Mouse (Mus musculus) liver, embryonic 12.5 days (tissue): ENCODE results near the gene Nutm2. TPM values are rescaled to one million over a fixed set of nuclear protein-coding genes. Genes with fewer than 3 reads are reported as not detected.
"Not testable (repeated sequence)": the region's sequence is repeated elsewhere in the genome, so short reads cannot be mapped to it uniquely, and the experiment has no call there.

Experiments used
- ATAC-seq: fragments of 200-750 bp; cut with Nextera tagmentation; 2 replicates; pipeline ENCODE4 v1.8.0; 2017; ENCODE audit warnings: moderate number of reproducible peaks, mild to moderate bottlenecking, moderate library complexity
- H3K27ac ChIP-seq: fragments of 300-500 bp; sonication (generic); 2 replicates; pipeline ENCODE4 v1.5.1; 2016; ENCODE audit warnings: mild to moderate bottlenecking
- H3K27me3 ChIP-seq: fragments of 300-500 bp; sonication (generic); replicated peaks from 2 replicates; pipeline ENCODE4 v1.6.1; 2016; ENCODE audit warnings: mild to moderate bottlenecking, moderate library complexity
- H3K36me3 ChIP-seq: fragments of 300-500 bp; sonication (generic); 2 replicates; pipeline ENCODE4 v1.6.1; 2016; ENCODE audit warnings: mild to moderate bottlenecking, moderate library complexity
- H3K4me1 ChIP-seq: fragments of 300-500 bp; sonication (generic); 2 replicates; pipeline ENCODE4 v1.6.1; 2016
- H3K4me2 ChIP-seq: fragments of 300-500 bp; sonication (generic); 2 replicates; pipeline ENCODE4 v1.6.1; 2016; ENCODE audit warnings: mild to moderate bottlenecking, moderate library complexity
- H3K4me3 ChIP-seq: fragments of 300-500 bp; sonication (generic); 2 replicates; pipeline ENCODE4 v1.5.1; 2016; ENCODE audit warnings: mild to moderate bottlenecking, moderate library complexity
- H3K9ac ChIP-seq: fragments of 300-500 bp; sonication (generic); 2 replicates; pipeline ENCODE4 v1.6.1; 2016; ENCODE audit warnings: mild to moderate bottlenecking, moderate library complexity
- H3K9me3 ChIP-seq: fragments of 300-500 bp; sonication (generic); replicated peaks from 2 replicates; pipeline ENCODE4 v1.6.1; 2016; ENCODE audit warnings: mild to moderate bottlenecking, moderate library complexity
- WGBS: fragments of 180-500 bp; shearing (Covaris S2); methylation state at CpG from one replicate; pipeline ENCODE4 v1.1.7; 2016; ENCODE audit not compliant: insufficient replicate concordance; 5-methylcytosine and 5-hydroxymethylcytosine counted together
- polyA plus RNA-seq: library from polyadenylated mRNA; unstranded; fragments of >200 nt; fragmentation: Nextera tagmentation; extraction: Ambion mirVana; gene quantifications from 2 replicates; pipeline ENCODE4 v1.2.1, GENCODE M21; 2016

The Nutm2 gene
- polyA plus RNA-seq, 1 experiment from 2014 or later: not detected

DNA sequence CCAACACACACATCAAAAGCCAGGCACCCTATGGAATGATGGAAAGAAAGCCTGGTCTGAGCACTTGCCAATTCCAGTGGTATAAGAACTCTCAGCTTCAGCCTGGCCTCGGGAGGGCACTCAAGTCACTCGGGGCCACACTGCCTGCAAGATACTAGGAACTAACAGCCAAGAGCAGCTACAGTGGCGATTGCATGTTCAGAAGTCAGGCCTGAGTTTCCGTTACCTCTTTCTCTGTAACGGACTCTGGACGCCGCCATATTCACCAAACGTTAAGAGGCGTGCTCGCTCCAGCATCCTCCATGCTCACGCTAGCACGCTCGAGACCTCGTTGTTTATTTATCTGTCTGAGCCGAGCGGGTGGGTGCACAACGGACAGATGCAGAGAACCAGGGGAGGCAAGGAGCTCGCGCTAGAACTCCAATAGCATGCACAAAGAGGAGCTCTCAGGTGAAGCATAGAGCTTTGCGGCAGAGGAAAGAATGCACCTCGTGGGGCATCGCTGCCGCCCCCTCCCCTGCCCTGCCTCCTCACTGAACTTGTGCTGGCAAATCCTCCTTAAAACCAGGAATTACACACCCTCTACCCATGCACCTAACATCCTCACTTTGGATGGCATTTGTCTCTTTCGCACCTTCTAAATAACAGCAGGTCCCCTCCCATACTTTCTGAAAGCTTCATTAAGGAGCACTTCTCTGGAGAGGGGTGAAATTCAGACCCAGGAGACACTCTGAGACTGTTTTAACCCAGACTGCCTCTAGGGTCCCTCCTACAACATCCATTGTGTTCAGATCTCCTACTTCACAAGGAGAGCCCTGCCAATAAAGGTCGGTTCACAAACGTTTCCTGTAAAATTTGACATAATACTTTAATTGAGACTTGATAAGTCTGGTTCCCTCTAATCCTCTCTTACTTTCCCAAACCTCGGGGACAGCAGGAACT, 2.2 kb upstream of the Nutm2 start:
- H3K4me2 ChIP-seq: peak overlapping the region; percentile 34
- H3K9ac ChIP-seq: no peak overlapping the region
- no peaks in the 10 kb centered on the region for H3K36me3 ChIP-seq
- H3K27me3 ChIP-seq: no peaks in the 10 kb centered on the region
- peak overlapping the region; percentile 2; the same call in 1 of the 2 replicates for H3K4me3 ChIP-seq
- no peaks in the 10 kb centered on the region for H3K4me1 ChIP-seq
- no peak for ATAC-seq
- H3K9me3 ChIP-seq: 0 out of 2 replicates have a peak, but pooled peaks cover 4% of the 10 kb centered on the region
- WGBS: 24% methylated on average over 27 of the region's 27 CpGs
- H3K27ac ChIP-seq: no peak overlapping the region

DNA sequence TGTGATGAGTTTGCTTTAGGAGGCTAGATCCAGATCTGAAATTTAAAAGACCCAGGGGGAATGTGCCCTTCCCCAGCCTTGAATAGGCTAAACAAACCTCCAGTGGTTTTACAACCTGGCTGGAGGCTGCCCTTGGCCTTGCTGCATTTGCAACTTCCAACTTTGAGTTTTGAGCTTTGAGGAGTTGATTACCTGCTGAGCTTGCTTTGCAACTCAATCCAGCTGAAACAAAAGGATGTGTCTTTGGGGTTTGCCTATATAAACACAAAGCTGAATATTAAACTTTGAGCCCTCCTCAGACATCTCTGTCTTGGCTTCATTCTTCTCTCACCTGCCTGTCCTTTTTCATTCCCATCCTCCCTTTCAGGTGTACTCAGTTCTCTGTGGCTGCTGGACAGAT, 21.4 kb downstream of the Nutm2 start:
- not testable (repeated sequence) for H3K9ac ChIP-seq, H3K36me3 ChIP-seq, ATAC-seq, H3K27me3 ChIP-seq, H3K4me1 ChIP-seq, H3K27ac ChIP-seq, H3K4me2 ChIP-seq, H3K9me3 ChIP-seq, H3K4me3 ChIP-seq

DNA sequence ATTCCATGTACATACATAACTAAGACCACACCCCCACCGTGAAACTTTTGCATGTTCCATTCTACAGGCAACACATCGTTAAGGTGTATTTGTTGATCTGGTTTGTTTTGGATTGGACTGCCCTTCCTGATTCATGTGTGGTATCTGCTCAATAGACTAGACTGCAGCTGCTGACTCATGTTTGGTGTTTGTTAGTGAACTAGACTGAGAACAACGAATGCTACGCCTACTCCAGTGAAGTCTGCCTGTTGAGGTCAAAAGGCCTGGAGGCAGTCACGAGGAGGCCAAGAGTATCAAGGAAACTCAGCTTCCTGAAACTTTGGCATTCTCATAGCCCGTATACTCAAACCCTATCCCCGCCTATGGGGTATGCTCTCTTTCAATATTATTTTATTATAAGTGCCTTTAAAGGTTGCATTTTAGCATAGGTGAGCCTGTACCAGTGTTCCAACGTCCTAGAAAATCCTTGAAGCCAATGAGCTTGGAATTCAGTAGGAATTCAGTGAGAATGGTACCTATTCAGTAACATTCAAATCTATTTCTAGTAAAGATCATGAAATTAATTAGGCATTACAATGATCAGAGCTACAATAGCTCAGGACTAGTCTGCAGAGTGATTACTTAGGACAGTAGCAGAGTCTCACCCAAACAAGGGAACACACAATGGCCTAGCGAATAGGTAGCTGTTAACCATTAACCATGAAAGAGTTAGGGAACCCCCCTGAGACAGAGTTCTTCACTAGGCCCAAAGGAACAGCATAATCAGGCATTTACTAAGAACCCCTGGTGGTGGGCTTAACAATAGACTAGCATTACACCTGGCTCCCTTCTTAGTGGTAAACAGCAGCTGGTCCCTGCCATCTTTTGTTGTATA, 43.6 kb downstream of the Nutm2 start:
- H3K27me3 ChIP-seq, H3K27ac ChIP-seq, H3K36me3 ChIP-seq, ATAC-seq, H3K4me2 ChIP-seq, H3K9me3 ChIP-seq, H3K4me3 ChIP-seq, H3K4me1 ChIP-seq, H3K9ac ChIP-seq: not testable (repeated sequence)
- 62% methylated on average over 9 of the region's 9 CpGs for WGBS

Other genes starting within 250 kb of the Nutm2 start
- not detected in 2 replicates for gene Gm906, start 217.0 kb upstream of the Nutm2 start, polyA plus RNA-seq
- gene Fbxw17, start 49.4 kb upstream of the Nutm2 start, polyA plus RNA-seq: 7.8 and 8.5 TPM in 2 replicates
- not detected in 2 replicates for gene Gm47429, start 23.4 kb upstream of the Nutm2 start, polyA plus RNA-seq
- not detected in 2 replicates for gene Gm904, start 175.9 kb downstream of the Nutm2 start, polyA plus RNA-seq
- not detected in 2 replicates for gene Gm8765, start 231.0 kb downstream of the Nutm2 start, polyA plus RNA-seq